Mouse (Mus musculus): ENCODE data around the gene Lime1. TPM values are rescaled to one million over a fixed set of nuclear protein-coding genes. Genes with fewer than 3 reads are reported as not detected.

Gene Lime1
- total RNA-seq, 2 experiments from 2014 or later, result 4.4 to 4.6 TPM

Other genes starting within 250 kb of the Lime1 start
- under 1 TPM; 0.07 to 0.16 TPM for gene Kcnq2, start 244.8 kb upstream of the Lime1 start, total RNA-seq (2021)
- gene Eef1a2, start 223.1 kb upstream of the Lime1 start, total RNA-seq (2021), result 1,000 to 10,000 TPM; 2,249 to 2,405 TPM
- 10 to 100 TPM; 52.9 to 58.5 TPM for gene Ppdpf, start 192.8 kb upstream of the Lime1 start, total RNA-seq (2021)
- gene Ptk6, start 177.3 kb upstream of the Lime1 start, total RNA-seq (2021), result not detected
- under 1 TPM; 0.10 to 0.18 TPM for gene Srms, start 166.9 kb upstream of the Lime1 start, total RNA-seq (2021)
- gene Fndc11, start 160.1 kb upstream of the Lime1 start, total RNA-seq (2021), result not detected
- 1 to 10 TPM; 2.9 to 3.0 TPM for gene Helz2, start 138.1 kb upstream of the Lime1 start, total RNA-seq (2021)
- 1 to 10 TPM; 6.6 to 6.8 TPM for gene Gmeb2, start 92.0 kb upstream of the Lime1 start, total RNA-seq (2021)
- under 1 TPM in 1 of 2 experiments, not detected in 1; 0.27 TPM for gene Stmn3, start 65.6 kb upstream of the Lime1 start, total RNA-seq (2021)
- gene Rtel1, start 60.3 kb upstream of the Lime1 start, total RNA-seq (2021), result 10 to 100 TPM; 14.2 to 15.5 TPM
- gene Zgpat, start 15.2 kb upstream of the Lime1 start, total RNA-seq (2021), result 10 to 100 TPM; 12.5 to 14.3 TPM
- 10 to 100 TPM; 21.0 to 21.8 TPM for gene Arfrp1, start 14.7 kb upstream of the Lime1 start, total RNA-seq (2021)
- gene Zbtb46, start 79.3 kb downstream of the Lime1 start, total RNA-seq (2021), result 1 to 10 TPM; 5.3 to 5.7 TPM
- not detected for gene Abhd16b, start 113.1 kb downstream of the Lime1 start, total RNA-seq (2021)
- 10 to 100 TPM; 58.7 to 59.4 TPM for gene Tpd52l2, start 117.1 kb downstream of the Lime1 start, total RNA-seq (2021)
- gene Dnajc5, start 140.4 kb downstream of the Lime1 start, total RNA-seq (2021), result 10 to 100 TPM; 47.8 to 51.8 TPM
- 10 to 100 TPM; 28.8 to 29.7 TPM for gene Uckl1, start 204.8 kb downstream of the Lime1 start, total RNA-seq (2021)
- gene Prpf6, start 211.8 kb downstream of the Lime1 start, total RNA-seq (2021), result 10 to 100 TPM; 28.0 to 30.1 TPM
- 10 to 100 TPM; 20.5 to 20.9 TPM for gene Zfp512b, start 212.7 kb downstream of the Lime1 start, total RNA-seq (2021)
- under 1 TPM; 0.78 to 0.84 TPM for gene Samd10, start 219.1 kb downstream of the Lime1 start, total RNA-seq (2021)

All from gastrocnemius, postnatal 14 days (tissue).